Mouse (Mus musculus): ENCODE measurements around the gene Fktn. TPM values are rescaled to one million over a fixed set of nuclear protein-coding genes. Genes with fewer than 3 reads are reported as not detected.

Gene Fktn
- total and polyA plus RNA-seq, 2 experiments from 2014 or later, result 14.5 to 19.0 TPM

DNA sequence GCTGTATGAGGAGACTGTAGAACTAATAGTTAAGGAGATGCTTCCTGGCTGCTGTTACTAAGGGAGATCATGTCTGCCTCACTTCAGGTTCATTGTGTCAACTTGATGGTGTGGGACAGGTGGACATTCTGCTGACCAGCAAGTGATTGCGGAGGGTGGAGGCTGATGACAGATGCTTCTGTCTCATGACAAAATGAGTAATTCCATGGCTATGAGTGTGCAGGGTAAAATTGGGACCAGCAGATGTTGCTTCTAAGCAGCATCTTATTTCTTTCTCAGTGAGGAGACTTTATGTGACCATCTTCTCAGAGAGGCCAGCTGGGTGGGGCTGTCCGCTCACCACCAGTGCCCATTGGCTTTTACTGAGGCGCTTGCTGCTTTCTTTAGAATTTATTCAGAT is 45.9 kb downstream of the Fktn start:
- no peak for TF ChIP-seq CTCF (IDR thresholded peaks at IDR 0.05)

DNA sequence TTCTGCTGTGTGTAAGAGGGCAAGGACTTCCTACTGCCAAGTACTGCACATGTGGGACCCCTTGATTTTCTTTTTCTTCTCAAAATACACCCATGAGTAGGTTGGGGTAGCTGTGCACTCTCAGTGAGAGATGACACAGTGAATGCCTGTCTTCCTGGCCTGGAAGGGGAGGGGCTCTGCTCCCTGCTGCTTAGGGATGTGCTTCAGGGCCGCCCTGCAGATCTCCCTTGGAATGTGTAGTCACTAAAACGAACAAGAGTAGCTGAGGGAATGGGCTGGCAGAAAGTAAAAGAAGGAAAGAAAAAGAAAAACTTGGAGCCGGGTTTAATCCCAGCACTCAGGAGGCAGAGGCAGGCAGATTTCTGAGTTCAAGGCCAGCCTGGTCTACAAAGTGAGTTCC is 48.7 kb downstream of the Fktn start:
- Histone ChIP-seq H3K4me3 (ENCODE audit: low read depth, low read length) (no peak overlapping the region), H3K36me3 (ENCODE audit: insufficient read depth, low read length) (peaks cover 15% of the 10 kb centered on the region), H3K4me1 (ENCODE audit: insufficient read depth, low read length) (no peaks in the 10 kb centered on the region), H3K9ac (replicated peaks; ENCODE audit: low read length, poor library complexity, severe bottlenecking) (no peak overlapping the region), H3K9me3 (ENCODE audit: low read length) (no peaks in the 10 kb centered on the region), H3K27ac (ENCODE audit: low read depth, low read length) (no peak overlapping the region), H3K4me2 (ENCODE audit: low read depth, low read length, poor library complexity, severe bottlenecking) (no peak overlapping the region), H3K27me3 (ENCODE audit: insufficient read depth, low read length) (no peaks in the 10 kb centered on the region)
- WGBS, result 50% methylated on average over 3 of the region's 3 CpGs
- no peak for TF ChIP-seq CTCF (IDR thresholded peaks at IDR 0.05)
- DNase-seq (ENCODE audit: low spot score), result no peak
- no peak for ATAC-seq (ENCODE audit: low FRiP score)

More for the DNA sequence above, 45.9 kb downstream of the Fktn start:
- DNase-seq (ENCODE audit: low spot score) (no peak), ATAC-seq (ENCODE audit: low FRiP score) (no peak)
- Histone ChIP-seq H3K9me3 (ENCODE audit: low read length) (no peaks in the 10 kb centered on the region), H3K4me3 (ENCODE audit: low read depth, low read length) (no peak overlapping the region), H3K4me1 (ENCODE audit: insufficient read depth, low read length) (no peaks in the 10 kb centered on the region), H3K27me3 (ENCODE audit: insufficient read depth, low read length) (no peaks in the 10 kb centered on the region), H3K9ac (replicated peaks; ENCODE audit: low read length, poor library complexity, severe bottlenecking) (no peak overlapping the region), H3K27ac (ENCODE audit: low read depth, low read length) (no peak overlapping the region), H3K4me2 (ENCODE audit: low read depth, low read length, poor library complexity, severe bottlenecking) (no peak overlapping the region), H3K36me3 (ENCODE audit: insufficient read depth, low read length) (peaks cover 19% of the 10 kb centered on the region)
- WGBS, result 96% methylated on average over 3 of the region's 3 CpGs

DNA sequence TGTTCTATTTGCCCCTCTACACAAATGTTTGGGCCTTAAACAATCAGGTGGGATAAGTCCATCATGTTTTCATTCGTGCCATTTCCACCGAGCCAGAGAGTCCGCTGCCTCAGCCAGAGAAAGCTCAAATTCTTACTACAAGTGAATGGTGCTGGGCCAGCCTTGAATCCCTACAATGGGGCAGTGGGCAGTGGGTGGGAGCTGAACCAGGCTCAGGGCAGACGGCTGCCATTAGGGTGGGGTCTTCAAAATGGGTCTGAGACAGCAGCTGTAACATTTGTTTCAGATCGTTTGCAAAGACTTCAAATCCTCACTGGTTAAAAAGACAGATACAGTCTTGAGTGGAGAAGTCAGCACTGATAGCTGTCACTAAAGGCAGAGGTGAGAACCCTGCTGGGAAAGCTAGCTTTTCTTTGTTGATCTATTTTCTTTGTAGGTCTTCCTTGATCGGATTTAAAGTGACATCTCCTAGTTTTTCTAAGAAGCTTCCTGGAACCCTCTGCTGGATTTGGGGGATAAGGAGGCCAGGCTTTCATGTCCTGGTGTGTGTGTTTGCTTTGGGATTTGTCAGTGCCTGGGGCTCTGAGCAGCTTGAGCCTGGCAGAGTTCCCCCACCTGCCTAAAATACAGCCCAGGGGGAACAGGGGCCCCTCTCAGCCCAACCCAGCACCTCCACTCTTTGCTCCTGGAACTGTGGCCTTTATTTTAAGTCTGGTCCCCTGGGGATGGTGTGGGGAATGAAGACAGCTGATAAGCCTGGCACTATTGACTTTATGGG is 57.3 kb downstream of the Fktn start:
- Histone ChIP-seq H3K4me2 (ENCODE audit: low read depth, low read length, poor library complexity, severe bottlenecking) (no peak overlapping the region), H3K9me3 (ENCODE audit: low read length) (no peaks in the 10 kb centered on the region), H3K4me1 (ENCODE audit: insufficient read depth, low read length) (0 out of 2 replicates have a peak, but pooled peaks cover 6% of the 10 kb centered on the region), H3K4me3 (ENCODE audit: low read depth, low read length) (no peak overlapping the region), H3K27me3 (ENCODE audit: insufficient read depth, low read length) (no peaks in the 10 kb centered on the region), H3K9ac (replicated peaks; ENCODE audit: low read length, poor library complexity, severe bottlenecking) (no peak overlapping the region), H3K27ac (ENCODE audit: low read depth, low read length) (0 out of 2 replicates have a peak overlapping the region, but pooled peaks have one; percentile 26), H3K36me3 (ENCODE audit: insufficient read depth, low read length) (no peaks in the 10 kb centered on the region)
- ATAC-seq (ENCODE audit: low FRiP score) (no peak), DNase-seq (ENCODE audit: low spot score) (no peak)
- WGBS, result 25% methylated on average over 6 of the region's 6 CpGs
- TF ChIP-seq CTCF (IDR thresholded peaks at IDR 0.05), result no peak

DNA sequence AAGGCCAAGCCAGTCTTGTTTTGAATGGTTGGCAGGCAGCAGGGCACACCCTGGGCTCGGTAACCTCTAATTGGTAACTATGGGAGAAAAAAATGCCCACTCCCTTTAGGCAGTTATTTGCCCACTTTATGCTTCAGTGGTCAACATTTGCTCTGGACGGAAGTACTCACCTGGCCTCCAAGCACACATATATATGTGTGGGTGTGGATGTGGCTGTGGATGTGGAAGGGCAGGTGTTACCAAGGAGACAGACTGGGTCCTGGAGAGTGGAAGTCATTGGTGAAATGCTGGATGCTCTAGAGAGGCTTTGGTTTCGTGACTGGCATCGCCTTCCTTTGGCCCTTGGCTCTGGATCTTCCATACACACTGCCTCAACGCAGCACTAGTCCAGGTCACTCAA is 58.2 kb downstream of the Fktn start:
- no peak for TF ChIP-seq CTCF (IDR thresholded peaks at IDR 0.05)
- Histone ChIP-seq H3K4me1 (ENCODE audit: insufficient read depth, low read length) (0 out of 2 replicates have a peak, but pooled peaks cover 6% of the 10 kb centered on the region), H3K9me3 (ENCODE audit: low read length) (no peaks in the 10 kb centered on the region), H3K9ac (replicated peaks; ENCODE audit: low read length, poor library complexity, severe bottlenecking) (no peak overlapping the region), H3K4me3 (ENCODE audit: low read depth, low read length) (no peak overlapping the region), H3K4me2 (ENCODE audit: low read depth, low read length, poor library complexity, severe bottlenecking) (no peak overlapping the region), H3K36me3 (ENCODE audit: insufficient read depth, low read length) (no peaks in the 10 kb centered on the region), H3K27me3 (ENCODE audit: insufficient read depth, low read length) (peaks cover 4% of the 10 kb centered on the region; the same call in 1 of the 2 replicates), H3K27ac (ENCODE audit: low read depth, low read length) (no peak overlapping the region)
- no peak for ATAC-seq (ENCODE audit: low FRiP score)
- no peak for DNase-seq (ENCODE audit: low spot score)
- 59% methylated on average over 5 of the region's 5 CpGs for WGBS

DNA sequence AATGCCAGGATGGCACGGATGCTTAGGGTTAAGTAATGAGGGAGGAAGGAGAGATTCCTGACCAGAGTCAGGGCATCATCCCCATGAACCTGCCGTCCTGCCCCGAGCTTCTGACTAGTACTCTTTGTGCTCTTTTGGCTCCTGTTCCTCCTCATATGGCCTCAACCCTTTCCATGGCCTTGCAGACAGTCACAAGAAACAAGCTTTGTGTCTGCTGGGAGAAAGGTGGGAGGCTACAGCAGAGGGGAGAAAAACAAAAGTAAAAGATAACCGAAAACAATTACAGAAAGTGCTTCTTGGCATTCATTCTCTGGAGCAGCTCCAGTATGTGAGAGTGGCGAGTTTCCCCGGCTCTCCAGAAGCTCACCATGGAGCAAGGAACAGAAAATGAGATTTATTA is 60.1 kb downstream of the Fktn start:
- DNase-seq (ENCODE audit: low spot score), result no peak
- Histone ChIP-seq H3K4me1 (ENCODE audit: insufficient read depth, low read length) (0 out of 2 replicates have a peak, but pooled peaks cover 6% of the 10 kb centered on the region), H3K9ac (replicated peaks; ENCODE audit: low read length, poor library complexity, severe bottlenecking) (no peak overlapping the region), H3K36me3 (ENCODE audit: insufficient read depth, low read length) (no peaks in the 10 kb centered on the region), H3K4me2 (ENCODE audit: low read depth, low read length, poor library complexity, severe bottlenecking) (no peak overlapping the region), H3K27me3 (ENCODE audit: insufficient read depth, low read length) (peaks cover 4% of the 10 kb centered on the region; the same call in 1 of the 2 replicates), H3K4me3 (ENCODE audit: low read depth, low read length) (no peak overlapping the region), H3K27ac (ENCODE audit: low read depth, low read length) (no peak overlapping the region), H3K9me3 (ENCODE audit: low read length) (no peaks in the 10 kb centered on the region)
- TF ChIP-seq CTCF (IDR thresholded peaks at IDR 0.05), result no peak
- ATAC-seq (ENCODE audit: low FRiP score), result no peak
- WGBS, result 43% methylated on average over 6 of the region's 6 CpGs

DNA sequence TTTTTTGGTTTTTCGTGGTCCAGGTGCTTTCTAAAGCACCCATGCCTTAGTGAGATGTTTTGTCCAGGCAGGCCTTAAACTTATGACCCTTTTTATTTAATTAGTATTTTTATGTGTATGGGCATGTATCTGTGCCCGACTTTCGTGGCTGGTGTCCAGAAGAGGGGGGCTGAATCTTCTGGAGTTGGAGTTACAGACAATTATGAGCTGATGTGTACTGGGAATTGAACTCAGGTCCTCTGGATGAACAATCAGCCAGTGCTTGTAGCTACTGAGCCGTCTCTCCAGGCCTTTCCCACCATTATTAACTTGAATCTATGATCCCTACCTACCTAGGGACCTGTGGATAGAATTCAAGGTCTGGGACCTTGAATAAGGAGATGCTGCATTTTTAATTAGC is 67.6 kb downstream of the Fktn start:
- no peak for ATAC-seq (ENCODE audit: low FRiP score)
- WGBS, result 23% methylated on average over 4 of the region's 4 CpGs

More for the DNA sequence above, 67.6 kb downstream of the Fktn start:
- no peaks in the 10 kb centered on the region for H3K36me3 ChIP-seq (ENCODE audit: insufficient read depth, low read length)
- H3K4me1 ChIP-seq (ENCODE audit: insufficient read depth, low read length), result 0 out of 2 replicates have a peak, but pooled peaks cover 3% of the 10 kb centered on the region
- peaks cover 3% of the 10 kb centered on the region; the same call in 1 of the 2 replicates for H3K27me3 ChIP-seq (ENCODE audit: insufficient read depth, low read length)
- no peak overlapping the region for H3K4me2 ChIP-seq (ENCODE audit: low read depth, low read length, poor library complexity, severe bottlenecking)
- no peak for TF ChIP-seq CTCF (IDR thresholded peaks at IDR 0.05)
- no peak overlapping the region for H3K27ac ChIP-seq (ENCODE audit: low read depth, low read length)
- no peak for DNase-seq (ENCODE audit: low spot score)
- no peak overlapping the region for H3K4me3 ChIP-seq (ENCODE audit: low read depth, low read length)
- no peaks in the 10 kb centered on the region for H3K9me3 ChIP-seq (ENCODE audit: low read length)
- no peak overlapping the region for H3K9ac ChIP-seq (replicated peaks; ENCODE audit: low read length, poor library complexity, severe bottlenecking)

Data from midbrain, postnatal 0 days (tissue).